ENCODE assay signal across 11 mouse cellular contexts in genomic region chr14:57708580-57708979, GRCm38 (mm10). TPM values are rescaled to one million over a fixed set of nuclear protein-coding genes. Genes with fewer than 3 reads are reported as not detected.
A peak's percentile ranks its signal among the peaks of the same experiment; 100 is the strongest.
DNase-seq lines count a peak whose midpoint lies in the region; ATAC-seq and TF ChIP-seq lines count a peak whose summit lies in the region.
"Had no signal": no experiment of that assay in that cellular context is flagged by ENCODE, and none has a peak within 500 bp of the region (broad histone marks: within the 10 kb centered on the region; RNA-seq: fewer than 3 reads in every experiment).

No protein-coding gene starts in this region.

- WGBS in heart, embryonic 12.5 days = 67% methylated on average over 7 of the region's 7 CpGs
- WGBS in lung, adult 2 months = 34% methylated on average over 7 of the region's 7 CpGs
- 81% methylated on average over 7 of the region's 7 CpGs for WGBS in hindbrain, embryonic 13.5 days

- DNase-seq in heart, adult 18-20 months = peak; percentile 52
- DNase-seq in urinary bladder, postnatal 14 days (ENCODE audit: low spot score) = peak; percentile 69
- no peak for DNase-seq in urinary bladder, postnatal 10 days (ENCODE audit: low spot score)
- peak; percentile 31 for DNase-seq in lung, adult 2 months
- peak; percentile 38 to 51 for DNase-seq in urinary bladder, postnatal 36 days (ENCODE audit: low spot score in 2 of 2)
- DNase-seq in right cerebral cortex, postnatal 36 days (ENCODE audit: low spot score in 2 of 2) = no peak
- DNase-seq: cerebellum, postnatal 25 days had no signal

- TF ChIP-seq CTCF in lung, adult 2 months (IDR thresholded peaks at IDR 0.05; ENCODE audit: insufficient read depth, low read length) = no peak

- H3K9me3 ChIP-seq in heart, embryonic 12.5 days (replicated peaks) = no peaks in the 10 kb centered on the region
- H3K9me3 ChIP-seq in hindbrain, embryonic 13.5 days = no peaks in the 10 kb centered on the region
- H3K9me3 ChIP-seq: forebrain, embryonic 15.5 days; hindbrain, embryonic 15.5 days had no signal

- peaks cover 37% of the 10 kb centered on the region for H3K36me3 ChIP-seq in heart, embryonic 12.5 days
- H3K36me3 ChIP-seq in hindbrain, embryonic 13.5 days = peaks cover 5% of the 10 kb centered on the region; the same call in 1 of the 2 replicates
- H3K36me3 ChIP-seq: forebrain, embryonic 15.5 days; hindbrain, embryonic 15.5 days had no signal

- TF ChIP-seq POLR2A in lung, adult 2 months (IDR thresholded peaks at IDR 0.05; ENCODE audit: borderline replicate concordance, extremely low read depth, low read depth, low read length) = no peak

- no peak overlapping the region for H3K27ac ChIP-seq in heart, embryonic 12.5 days (ENCODE audit: poor library complexity, severe bottlenecking)
- H3K27ac ChIP-seq in hindbrain, embryonic 13.5 days = no peak overlapping the region
- H3K27ac ChIP-seq: forebrain, embryonic 15.5 days had no signal

- H3K4me2 ChIP-seq in heart, embryonic 12.5 days = no peak overlapping the region
- H3K4me2 ChIP-seq in hindbrain, embryonic 13.5 days = no peak overlapping the region
- H3K4me2 ChIP-seq: forebrain, embryonic 15.5 days; hindbrain, embryonic 15.5 days had no signal

- ATAC-seq in heart, embryonic 12.5 days (ENCODE audit: insufficient number of reproducible peaks, low FRiP score) = no peak
- ATAC-seq in hindbrain, embryonic 13.5 days (ENCODE audit: low FRiP score) = no peak
- ATAC-seq: forebrain, embryonic 15.5 days had no signal

- H3K27me3 ChIP-seq in heart, embryonic 12.5 days (replicated peaks) = no peaks in the 10 kb centered on the region
- H3K27me3 ChIP-seq in hindbrain, embryonic 13.5 days = no peaks in the 10 kb centered on the region
- H3K27me3 ChIP-seq: forebrain, embryonic 15.5 days; hindbrain, embryonic 15.5 days had no signal

- peaks cover 28% of the 10 kb centered on the region for H3K4me1 ChIP-seq in heart, embryonic 12.5 days (replicated peaks)
- H3K4me1 ChIP-seq in lung, adult 2 months (ENCODE audit: control insufficient read depth, insufficient read depth, low read length) = peaks cover 52% of the 10 kb centered on the region
- peaks cover 33% of the 10 kb centered on the region for H3K4me1 ChIP-seq in hindbrain, embryonic 13.5 days (replicated peaks)

- H3K9ac ChIP-seq in heart, embryonic 12.5 days = no peak overlapping the region
- H3K9ac ChIP-seq in hindbrain, embryonic 13.5 days = no peak overlapping the region
- H3K9ac ChIP-seq: forebrain, embryonic 15.5 days; hindbrain, embryonic 15.5 days had no signal

- H3K4me3 ChIP-seq in heart, embryonic 12.5 days = no peak overlapping the region
- no peak overlapping the region for H3K4me3 ChIP-seq in lung, adult 2 months (replicated peaks; ENCODE audit: extremely low read depth, low read depth, low read length)
- no peak overlapping the region for H3K4me3 ChIP-seq in hindbrain, embryonic 13.5 days
- H3K4me3 ChIP-seq: forebrain, embryonic 15.5 days; hindbrain, embryonic 15.5 days had no signal

RNA-seq across cellular contexts. Expression of gene Gm49361, which starts 37.3 kb away (rescaled TPM):
- total RNA-seq in heart, adult 18-20 months (2021) = 1 to 10 TPM in 1 of 2 experiments, not detected in 1; 4.0 TPM
- not detected in 2 replicates for polyA plus RNA-seq in heart, embryonic 12.5 days (2016; fragmentation: Nextera tagmentation; extraction: Ambion mirVana)
- polyA plus RNA-seq in lung, adult 2 months (2012; rRNA removed) = 2.2 TPM in 1 of 2 replicates, not detected in the other
- polyA plus RNA-seq in hindbrain, embryonic 13.5 days (2015; fragmentation: Nextera tagmentation; extraction: Ambion mirVana) = not detected in 2 replicates
- polyA plus RNA-seq: forebrain, embryonic 15.5 days; hindbrain, embryonic 15.5 days had no signal

RNA-seq across cellular contexts. Expression of gene Xpo4, which starts 43.4 kb away (rescaled TPM):
- total RNA-seq in heart, adult 18-20 months (2021) = 10 to 100 TPM; 11.3 to 11.6 TPM
- polyA plus RNA-seq in heart, embryonic 12.5 days (2016; fragmentation: Nextera tagmentation; extraction: Ambion mirVana) = 19.2 and 19.5 TPM in 2 replicates
- polyA plus RNA-seq in lung, adult 2 months (2012; rRNA removed) = 2.3 and 3.8 TPM in 2 replicates
- polyA plus RNA-seq in hindbrain, embryonic 13.5 days (2015; fragmentation: Nextera tagmentation; extraction: Ambion mirVana) = 11.6 and 14.9 TPM in 2 replicates

RNA-seq across cellular contexts. Expression of gene Lats2, which starts 49.6 kb away (rescaled TPM):
- total RNA-seq in heart, adult 18-20 months (2021) = 10 to 100 TPM; 30.7 to 31.1 TPM
- 33.3 and 36.0 TPM in 2 replicates for polyA plus RNA-seq in heart, embryonic 12.5 days (2016; fragmentation: Nextera tagmentation; extraction: Ambion mirVana)
- polyA plus RNA-seq in lung, adult 2 months (2012; rRNA removed) = 85.5 and 111 TPM in 2 replicates
- 9.6 and 10.5 TPM in 2 replicates for polyA plus RNA-seq in hindbrain, embryonic 13.5 days (2015; fragmentation: Nextera tagmentation; extraction: Ambion mirVana)

Comparison
In these comparisons a context has a peak if more than half of its experiments do, and no peak if none do; other contexts are left out.
1. DNase-seq: peak in heart, adult 18-20 months (2 of 2), urinary bladder, postnatal 14 days (single experiment), lung, adult 2 months (single experiment) and urinary bladder, postnatal 36 days (2 of 2); none in urinary bladder, postnatal 10 days (single experiment) and right cerebral cortex, postnatal 36 days (0 of 2).